Mouse (Mus musculus) urinary bladder, postnatal 14 days (tissue): Measurements from ENCODE around the gene Ppp5c.

Source experiments
- DNase-seq: peaks from one replicate; pipeline ENCODE4 v3.0.0; 2021; ENCODE audit warnings: low spot score

Gene Ppp5c

GRCm38 (mm10) chr7:16982859-16983568 lies 44.7 kb downstream of the Ppp5c start, which contains the start of gene Gm42372:
TSS of gene Gm42372 (plus strand) at chr7:16983086.
- no peak for DNase-seq

GRCm38 (mm10) chr7:16980348-16980747 lies 47.4 kb downstream of the Ppp5c start:
- DNase-seq, result peak; percentile 49

- DNase-seq, result no peak
Observed at GRCm38 (mm10) chr7:16978593-16978992, 49.1 kb downstream of the Ppp5c start.

GRCm38 (mm10) chr7:16978173-16978572 lies 49.6 kb downstream of the Ppp5c start:
- DNase-seq, result no peak

- DNase-seq, result no peak
Observed at GRCm38 (mm10) chr7:16976298-16976697, 51.4 kb downstream of the Ppp5c start.

- DNase-seq, result no peak
Observed at GRCm38 (mm10) chr7:16974018-16974417, 53.7 kb downstream of the Ppp5c start.

- DNase-seq, result no peak
Observed at GRCm38 (mm10) chr7:16971160-16971559, 56.6 kb downstream of the Ppp5c start.

GRCm38 (mm10) chr7:16968414-16968813 lies 59.3 kb downstream of the Ppp5c start:
- DNase-seq, result no peak

GRCm38 (mm10) chr7:16961678-16962077 lies 66.0 kb downstream of the Ppp5c start:
- DNase-seq, result no peak

GRCm38 (mm10) chr7:16959539-16960187 lies 68.1 kb downstream of the Ppp5c start, which contains the start of gene Pnmal1:
TSS of gene Pnmal1 (plus strand) at chr7:16959679.
- no peak for DNase-seq

GRCm38 (mm10) chr7:16956410-16957265 lies 71.1 kb downstream of the Ppp5c start:
- no peak for DNase-seq

- DNase-seq, result no peak
Observed at GRCm38 (mm10) chr7:16955712-16956111, 72.0 kb downstream of the Ppp5c start.
